Mouse (Mus musculus) embryonic stem cell, embryonic (primary cell): Measurements from ENCODE around the gene Ppp1cb.

Experiments
- CTCF ChIA-PET, 4 experiments: fragments of 300-600 bp in 2 of 4; fragments of 350-600 bp in 2 of 4; sonication (Branson Sonifier 250); formaldehyde crosslinking; loops; one replicate each; lab custom pipeline; 2022; ENCODE audit warnings: inconsistent platforms in 2 of 4; lab: Charles Lee
- POLR2A ChIA-PET, 4 experiments: fragments of 300-600 bp in 2 of 4; fragments of 350-600 bp in 2 of 4; sonication (Branson Sonifier 250); formaldehyde crosslinking; loops; one replicate each; lab custom pipeline; 2022; ENCODE audit warnings: antibody characterized with exemption in 4 of 4, inconsistent platforms in 1 of 4; lab: Charles Lee

Gene Ppp1cb

GRCm38 (mm10) chr5:32437901-32438563, 20.6 kb upstream of the Ppp1cb start:
- POLR2A ChIA-PET = interaction anchor here (0.6 to 2.6 kb wide), 13 partner anchors 13 to 424 kb away, joined by 3 to 15 read pairs (median 4); partner anchors contain the start of gene Ppp1cb (in 3 of the 4)
- CTCF ChIA-PET = interaction anchor here in 2 of 4 experiments (0.7 kb wide), 2 partner anchors 330 to 941 kb away, joined by 5 to 14 read pairs; no protein-coding TSS in a partner anchor

DNA sequence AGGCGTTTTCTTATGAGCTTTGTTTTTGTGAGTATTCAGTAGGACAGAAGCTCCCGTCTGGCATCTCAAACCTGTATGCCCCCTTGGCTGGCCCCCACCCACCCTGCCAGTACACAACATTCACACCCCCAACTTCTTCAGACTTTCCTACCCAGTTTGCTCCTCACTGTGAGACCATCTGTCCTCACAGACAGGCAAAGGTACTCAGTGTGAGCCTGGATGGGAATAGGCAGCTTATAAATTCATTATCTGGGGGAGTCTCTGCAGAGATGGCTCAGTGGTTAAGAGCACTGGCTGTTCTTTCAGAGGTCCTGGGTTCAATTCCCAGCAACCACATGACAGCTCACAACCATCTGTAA, 20.1 kb upstream of the Ppp1cb start:
- ChIA-PET CTCF (interaction anchor here in 2 of 4 experiments (0.7 kb wide), 2 partner anchors 330 to 942 kb away, joined by 5 to 14 read pairs; no protein-coding TSS in a partner anchor), POLR2A (interaction anchor here (0.6 to 2.6 kb wide), 10 partner anchors 14 to 381 kb away, joined by 3 to 15 read pairs (median 4); partner anchors contain the start of gene Ppp1cb (in 3 of the 4))

- CTCF ChIA-PET = interaction anchor here in 1 of 4 experiments (0.6 kb wide), 1 partner anchor 47 kb away, joined by 3 read pairs; no protein-coding TSS in a partner anchor
- POLR2A ChIA-PET = interaction anchor here in 1 of 4 experiments (0.6 to 0.7 kb wide), 2 partner anchors 23 to 699 kb away, joined by 3 read pairs; no protein-coding TSS in a partner anchor
These were observed 17.3 kb upstream of the Ppp1cb start for GRCm38 (mm10) chr5:32441336-32441735.

- POLR2A ChIA-PET = interaction anchor here in 2 of 4 experiments (1.3 to 1.4 kb wide), 3 partner anchors 16 to 18 kb away, joined by 3 to 8 read pairs (median 3); partner anchors contain the start of gene Ppp1cb (in 1 of the 2)
- CTCF ChIA-PET = no interaction called here
These were observed 16.6 kb upstream of the Ppp1cb start for GRCm38 (mm10) chr5:32441992-32442575.

DNA sequence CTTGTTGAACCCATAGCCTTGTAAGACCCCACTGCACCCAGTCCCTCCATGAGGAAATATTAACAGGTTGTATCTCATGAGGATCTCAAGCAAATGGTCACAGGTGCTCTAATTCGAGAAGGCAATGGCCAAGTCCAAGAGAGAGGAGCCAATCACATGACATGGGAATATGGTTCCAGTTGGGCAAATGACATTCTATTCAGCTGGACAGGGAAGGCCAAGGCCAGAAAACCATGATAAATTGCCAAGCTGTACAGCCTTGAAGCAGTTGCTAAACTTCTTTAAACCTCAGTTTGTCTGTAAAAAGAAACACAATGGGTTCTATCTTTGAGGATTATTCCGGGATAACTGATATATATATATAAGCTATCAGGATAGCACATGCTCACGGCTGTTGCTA, 14.7 kb upstream of the Ppp1cb start:
- ChIA-PET POLR2A (interaction anchor here in 1 of 4 experiments (1.5 kb wide), 1 partner anchor 15 kb away, joined by 5 read pairs; the partner anchor contains the start of gene Ppp1cb), CTCF (no interaction called here)

DNA sequence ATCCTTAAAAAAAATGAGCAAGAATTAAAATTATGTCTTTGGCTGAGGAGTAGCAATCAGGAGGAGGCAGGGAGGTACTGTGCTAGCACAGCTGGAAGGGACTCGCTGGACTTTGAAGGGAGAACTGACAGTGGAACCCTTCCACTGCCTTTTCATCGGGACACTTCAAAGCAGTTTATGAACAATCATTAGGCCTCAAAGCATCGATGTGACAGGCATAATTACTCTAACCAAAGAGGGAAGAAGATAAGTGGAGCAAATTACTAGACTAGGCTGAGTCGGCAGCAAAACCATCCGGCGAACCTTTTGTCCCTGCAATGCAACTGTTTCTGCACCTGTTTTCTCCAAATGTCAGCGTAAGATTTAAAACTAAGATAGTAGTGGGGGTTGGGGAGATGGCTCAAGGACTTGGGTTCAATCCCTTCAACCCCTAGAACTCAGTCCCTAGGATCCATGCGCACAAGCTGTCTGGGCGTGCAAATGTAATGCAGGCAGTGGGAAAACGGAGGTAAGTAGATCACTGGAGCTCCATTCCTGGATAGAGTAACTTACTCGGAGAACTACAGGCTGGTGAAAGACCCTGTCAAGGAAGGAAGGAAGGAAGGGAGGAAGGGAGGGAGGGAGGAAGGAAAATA, 13.2 kb upstream of the Ppp1cb start:
- ChIA-PET POLR2A (interaction anchor here in 2 of 4 experiments (0.6 to 1.9 kb wide), 4 partner anchors 14 to 330 kb away, joined by 3 to 14 read pairs (median 8); partner anchors contain the start of gene Ppp1cb (in 2 of the 2)), CTCF (interaction anchor here in 2 of 4 experiments (0.5 to 0.9 kb wide), 2 partner anchors 142 to 701 kb away, joined by 3 to 4 read pairs; no protein-coding TSS in a partner anchor)

DNA sequence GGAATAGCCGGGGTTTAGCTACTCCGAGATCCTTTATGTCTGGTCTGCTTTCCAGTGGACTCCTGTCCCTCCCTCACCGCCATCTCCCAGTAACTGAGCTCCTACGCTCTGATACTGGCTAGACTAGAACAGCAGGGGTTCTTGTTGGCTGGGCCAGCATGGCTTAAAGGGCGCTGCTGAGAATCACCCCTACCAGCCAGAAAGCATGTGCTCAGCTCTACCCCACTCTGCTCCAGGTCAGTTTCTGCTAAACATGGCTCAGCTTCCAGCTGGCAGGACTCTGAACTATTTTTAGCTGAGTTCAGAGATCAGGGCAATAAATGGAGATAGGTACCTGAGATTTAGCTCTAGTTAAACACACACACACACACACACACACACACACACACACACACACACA, 12.2 kb upstream of the Ppp1cb start:
- POLR2A ChIA-PET = interaction anchor here (0.5 to 1.9 kb wide), 6 partner anchors 13 to 49 kb away, joined by 3 to 14 read pairs (median 6); partner anchors contain the start of gene Ppp1cb (in 2 of the 4)
- CTCF ChIA-PET = interaction anchor here (0.6 to 0.9 kb wide), 5 partner anchors 32 to 637 kb away, joined by 3 to 6 read pairs (median 4); no protein-coding TSS in a partner anchor

- ChIA-PET POLR2A (interaction anchor here (0.5 to 1.9 kb wide), 8 partner anchors 12 to 406 kb away, joined by 3 to 14 read pairs (median 4); partner anchors contain the start of gene Ppp1cb (in 2 of the 4)), CTCF (interaction anchor here in 1 of 4 experiments (0.6 to 0.7 kb wide), 2 partner anchors 32 to 173 kb away, joined by 4 to 6 read pairs; no protein-coding TSS in a partner anchor)
These were observed 11.8 kb upstream of the Ppp1cb start for GRCm38 (mm10) chr5:32446810-32447209.

GRCm38 (mm10) chr5:32459251-32459881, 723 bp downstream of the Ppp1cb start:
- POLR2A ChIA-PET = interaction anchor here (0.5 to 3.3 kb wide), 73 partner anchors 8 to 1411 kb away, joined by 3 to 57 read pairs (median 4); partner anchors contain the start of genes Babam2 (in 2 of the 4), Yes1 (in 2 of the 4), Atraid (in 1 of the 4) and Gm29609 (in 1 of the 4)
- CTCF ChIA-PET = interaction anchor here in 2 of 4 experiments (0.6 to 1.0 kb wide), 2 partner anchors 54 to 156 kb away, joined by 3 to 5 read pairs; no protein-coding TSS in a partner anchor

- POLR2A ChIA-PET = interaction anchor here (0.7 to 3.3 kb wide), 21 partner anchors 10 to 792 kb away, joined by 3 to 57 read pairs (median 7); partner anchors contain the start of genes Yes1 (in 1 of the 4) and Ywhah (in 1 of the 4)
- CTCF ChIA-PET = interaction anchor here in 2 of 4 experiments (0.6 to 0.7 kb wide), 3 partner anchors 121 to 322 kb away, joined by 3 to 4 read pairs (median 4); no protein-coding TSS in a partner anchor
These were observed 1.5 kb downstream of the Ppp1cb start for GRCm38 (mm10) chr5:32459882-32460751.

DNA sequence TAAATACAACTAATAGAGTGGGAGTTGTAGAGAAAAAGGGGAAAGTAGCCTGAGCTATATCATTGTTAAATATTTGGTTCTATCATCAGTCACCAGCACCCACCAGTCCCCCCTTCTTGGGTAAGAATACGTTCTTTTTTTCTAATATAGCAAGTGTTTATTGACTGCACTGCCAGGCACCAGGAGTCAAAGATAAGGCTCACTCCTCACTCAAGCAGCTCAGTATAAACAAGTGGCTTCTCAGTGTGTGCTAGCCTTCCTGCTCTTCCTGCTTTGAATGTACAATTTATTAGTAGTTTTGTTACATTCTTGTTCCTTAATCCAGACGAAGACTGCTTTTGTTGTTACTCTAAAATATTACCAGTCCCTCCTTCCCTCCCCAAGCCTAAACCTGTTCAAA, 2.3 kb downstream of the Ppp1cb start:
- CTCF ChIA-PET = no interaction called here

DNA sequence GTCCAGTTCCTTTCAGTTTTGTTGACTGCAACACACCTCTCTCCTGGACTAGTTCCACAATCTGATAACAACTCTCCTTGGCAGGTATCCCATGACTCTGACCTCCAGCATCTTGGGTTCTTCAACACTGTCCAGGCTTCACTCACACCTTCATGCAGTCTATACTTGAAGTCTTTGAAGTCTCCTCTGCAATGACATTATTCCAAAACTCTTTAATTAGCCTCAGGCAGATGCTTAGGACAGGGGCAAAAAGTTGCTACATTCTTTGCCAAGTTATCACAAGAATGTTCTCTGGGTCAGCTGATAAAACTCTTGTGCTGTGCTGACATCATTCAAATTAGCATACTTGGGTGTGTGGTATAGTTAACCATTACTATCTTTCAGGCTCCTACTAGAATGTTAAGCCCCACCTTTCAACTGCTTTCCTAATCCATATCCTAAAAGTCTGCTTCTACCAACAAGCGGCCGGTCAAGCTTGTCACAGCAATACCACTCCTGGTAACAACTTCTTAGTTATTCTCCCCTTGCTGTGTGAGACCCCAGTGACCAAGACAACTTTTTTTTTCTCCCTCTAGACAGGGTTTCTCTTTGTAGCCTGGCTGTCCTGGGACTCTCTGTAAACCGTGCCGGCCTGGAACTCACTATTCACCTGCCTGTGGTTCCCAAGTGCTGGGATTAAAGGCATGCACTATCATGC, 13.8 kb downstream of the Ppp1cb start:
- ChIA-PET CTCF (no interaction called here), POLR2A (interaction anchor here in 2 of 4 experiments (1.5 to 6.9 kb wide), 5 partner anchors 7 to 34 kb away, joined by 5 to 57 read pairs (median 24); partner anchors contain the start of gene Ppp1cb (in 2 of the 2))

More for the DNA sequence above, 2.3 kb downstream of the Ppp1cb start:
- POLR2A ChIA-PET = interaction anchor here in 2 of 4 experiments (1.1 to 3.3 kb wide), 4 partner anchors 10 to 139 kb away, joined by 3 to 57 read pairs (median 20); no protein-coding TSS in a partner anchor

- ChIA-PET POLR2A (interaction anchor here in 3 of 4 experiments (0.7 to 6.9 kb wide), 6 partner anchors 8 to 136 kb away, joined by 3 to 57 read pairs (median 14); partner anchors contain the start of gene Ppp1cb (in 3 of the 3)), CTCF (no interaction called here)
These were observed 14.3 kb downstream of the Ppp1cb start for GRCm38 (mm10) chr5:32473029-32473352.

GRCm38 (mm10) chr5:32476501-32476900, 17.9 kb downstream of the Ppp1cb start:
- POLR2A ChIA-PET = interaction anchor here in 2 of 4 experiments (0.6 to 6.0 kb wide), 7 partner anchors 11 to 971 kb away, joined by 3 to 29 read pairs (median 16); partner anchors contain the start of gene Ppp1cb (in 2 of the 2)
- CTCF ChIA-PET = no interaction called here

- POLR2A ChIA-PET = interaction anchor here in 3 of 4 experiments (0.8 to 4.2 kb wide), 7 partner anchors 8 to 136 kb away, joined by 3 to 18 read pairs (median 4); partner anchors contain the start of gene Ppp1cb (in 1 of the 3)
- CTCF ChIA-PET = no interaction called here
These were observed 20.3 kb downstream of the Ppp1cb start for GRCm38 (mm10) chr5:32478972-32479371.
